Mouse (Mus musculus) G1E (cell line): Measurements from ENCODE around the gene Rps12. TPM values are rescaled to one million over a fixed set of nuclear protein-coding genes. Genes with fewer than 3 reads are reported as not detected.

Source experiments
- ATAC-seq: 2 replicates; pipeline ENCODE4 v1.8.0; 2016; ENCODE audit warnings: mild to moderate bottlenecking; ENCODE audit not compliant: insufficient number of reproducible peaks, poor library complexity, low FRiP score, severe bottlenecking; ENCODE audit errors: extremely low read depth
- DNase-seq: peaks from one replicate; pipeline ENCODE4 v3.0.0; 2012; ENCODE audit warnings: low spot score
- H3K27me3 ChIP-seq: 2 replicates; pipeline ENCODE4 v1.6.1; 2012; ENCODE audit warnings: mild to moderate bottlenecking, low read length, inconsistent platforms; ENCODE audit not compliant: insufficient read depth
- H3K36me3 ChIP-seq: replicated peaks from 2 replicates; pipeline ENCODE3; 2012; ENCODE audit warnings: mild to moderate bottlenecking, inconsistent platforms
- H3K4me1 ChIP-seq: 2 replicates; pipeline ENCODE4 v1.6.1; 2012; ENCODE audit warnings: low read depth, low read length, inconsistent platforms, mixed read lengths; ENCODE audit not compliant: insufficient read depth
- H3K4me3 ChIP-seq: 2 replicates; pipeline ENCODE4 v1.5.1; 2012; ENCODE audit warnings: low read depth, mild to moderate bottlenecking, inconsistent platforms, low read length, moderate library complexity, mixed read lengths
- H3K9me3 ChIP-seq: replicated peaks from 2 replicates; pipeline ENCODE4 v1.6.1; 2012; ENCODE audit warnings: inconsistent platforms
- CTCF ChIP-seq: IDR thresholded peaks from 2 replicates; pipeline ENCODE4 v1.5.1; 2012; ENCODE audit warnings: low read depth, low read length, inconsistent platforms, mixed read lengths
- GATA1 ChIP-seq: IDR thresholded peaks from 2 replicates; pipeline ENCODE4 v1.6.1; 2012; ENCODE audit warnings: borderline replicate concordance, low read length, inconsistent platforms, mixed read lengths
- GATA2 ChIP-seq: IDR thresholded peaks from 2 replicates; pipeline ENCODE4 v1.6.1; 2012; ENCODE audit warnings: low read depth, low read length, inconsistent platforms, borderline replicate concordance
- POLR2AphosphoS5 ChIP-seq: IDR thresholded peaks from 2 replicates; pipeline ENCODE4 v1.6.1; 2012; ENCODE audit warnings: low read depth, low read length, inconsistent platforms; ENCODE audit not compliant: insufficient replicate concordance
- TAL1 ChIP-seq: conservative IDR thresholded peaks from 2 replicates; pipeline ENCODE4 v1.6.1; 2012; ENCODE audit warnings: low read depth, low read length, inconsistent platforms, mixed read lengths
- polyA plus RNA-seq: library from polyadenylated mRNA; stranded (reverse); fragments of >175 nt; gene quantifications from 2 replicates; pipeline ENCODE4 v1.2.3, GENCODE M21; 2012
- total RNA-seq, 2 experiments: library from RNA; stranded (forward) in 1 of 2; stranded (reverse) in 1 of 2; fragments of 200-1000 nt in 1 of 2; fragments of >200 nt in 1 of 2; fragmentation: Nextera tagmentation in 1 of 2; gene quantifications; 2 replicates each; pipeline ENCODE4 v1.2.3; 2014 to 2017

Gene Rps12
- total and polyA plus RNA-seq, 3 experiments = 1,558 to 2,036 (median 1,882) TPM

GRCm38 (mm10) chr10:23812852-23813766 is 26.0 kb upstream of the Rps12 start:
- ATAC-seq = no peak

GRCm38 (mm10) chr10:23812438-23812759 is 25.3 kb upstream of the Rps12 start:
- Histone ChIP-seq H3K4me3 (no peak overlapping the region), H3K4me1 (no peaks in the 10 kb centered on the region), H3K27me3 (peaks cover 3% of the 10 kb centered on the region), H3K9me3 (no peaks in the 10 kb centered on the region), H3K36me3 (no peaks in the 10 kb centered on the region)
- ATAC-seq = no peak
- no peak for DNase-seq
- TF ChIP-seq TAL1 (no peak), POLR2AphosphoS5 (no peak), GATA1 (no peak), GATA2 (no peak), CTCF (no peak)

More at GRCm38 (mm10) chr10:23812852-23813766, 26.0 kb upstream of the Rps12 start:
- Histone ChIP-seq H3K36me3 (no peaks in the 10 kb centered on the region), H3K4me1 (no peaks in the 10 kb centered on the region), H3K9me3 (no peaks in the 10 kb centered on the region), H3K27me3 (peaks cover 3% of the 10 kb centered on the region), H3K4me3 (no peak overlapping the region)
- DNase-seq = no peak
- TF ChIP-seq TAL1 (no peak), CTCF (no peak), GATA1 (no peak), POLR2AphosphoS5 (no peak), GATA2 (no peak)

GRCm38 (mm10) chr10:23811635-23812437 is 24.8 kb upstream of the Rps12 start:
- no peaks in the 10 kb centered on the region for H3K9me3 ChIP-seq
- no peaks in the 10 kb centered on the region for H3K4me1 ChIP-seq
- peaks cover 3% of the 10 kb centered on the region for H3K27me3 ChIP-seq
- no peaks in the 10 kb centered on the region for H3K36me3 ChIP-seq
- ATAC-seq (no peak), DNase-seq (peak; percentile 20)
- TF ChIP-seq GATA1 = no peak
- peak; percentile 97 for TF ChIP-seq CTCF
- no peak overlapping the region for H3K4me3 ChIP-seq

GRCm38 (mm10) chr10:23806201-23806600 is 19.1 kb upstream of the Rps12 start:
- DNase-seq (no peak), ATAC-seq (no peak)
- Histone ChIP-seq H3K4me3 (no peak overlapping the region), H3K36me3 (no peaks in the 10 kb centered on the region), H3K4me1 (no peaks in the 10 kb centered on the region), H3K27me3 (peaks cover 8% of the 10 kb centered on the region), H3K9me3 (no peaks in the 10 kb centered on the region)
- no peak for TF ChIP-seq TAL1
- TF ChIP-seq CTCF = no peak
- TF ChIP-seq GATA1 = no peak
- no peak for TF ChIP-seq GATA2
- no peak for TF ChIP-seq POLR2AphosphoS5

- peaks cover 17% of the 10 kb centered on the region for H3K27me3 ChIP-seq
- no peaks in the 10 kb centered on the region for H3K36me3 ChIP-seq
- no peak overlapping the region for H3K4me3 ChIP-seq
- ATAC-seq (no peak), DNase-seq (no peak)
- no peaks in the 10 kb centered on the region for H3K4me1 ChIP-seq
- TF ChIP-seq TAL1 (no peak), POLR2AphosphoS5 (no peak), CTCF (no peak), GATA2 (no peak), GATA1 (no peak)
- no peaks in the 10 kb centered on the region for H3K9me3 ChIP-seq
Measured at GRCm38 (mm10) chr10:23804665-23805064, 17.6 kb upstream of the Rps12 start.

GRCm38 (mm10) chr10:23802911-23803310 is 15.8 kb upstream of the Rps12 start:
- no peaks in the 10 kb centered on the region for H3K9me3 ChIP-seq
- no peak overlapping the region for H3K4me3 ChIP-seq
- DNase-seq (no peak), ATAC-seq (no peak)
- H3K4me1 ChIP-seq = no peaks in the 10 kb centered on the region
- H3K27me3 ChIP-seq = peaks cover 17% of the 10 kb centered on the region
- H3K36me3 ChIP-seq = no peaks in the 10 kb centered on the region
- TF ChIP-seq POLR2AphosphoS5 (no peak), GATA1 (no peak), GATA2 (no peak), TAL1 (no peak), CTCF (no peak)
